Mouse (Mus musculus): ENCODE data around the gene Vmn2r115. TPM values are rescaled to one million over a fixed set of nuclear protein-coding genes. Genes with fewer than 3 reads are reported as not detected.
"Not testable (repeated sequence)": the region's sequence is repeated elsewhere in the genome, so short reads cannot be mapped to it uniquely, and the experiment has no call there.

The Vmn2r115 gene
- under 0.01 TPM in 1 of 2 replicates, not detected in the other for total RNA-seq (2012; rRNA removed)

- DNase-seq (ENCODE audit: low read depth, low spot score); H3K36me3 ChIP-seq (ENCODE audit: control insufficient read depth, insufficient read depth, low read length, poor library complexity, severe bottlenecking); H3K27ac ChIP-seq (ENCODE audit: insufficient read depth, low read depth, low read length, poor library complexity, severe bottlenecking); H3K4me1 ChIP-seq (ENCODE audit: control insufficient read depth in 2 of 2, insufficient read depth in 2 of 2, low read length in 2 of 2, poor library complexity in 1 of 2); H3K9ac ChIP-seq (ENCODE audit: insufficient read depth, low read depth, low read length, poor library complexity, severe bottlenecking); in situ Hi-C loops (cut with MboI; ENCODE audit: low sequenced_read_pairs in 2 of 2, unreplicated experiment in 2 of 2); H3K4me3 ChIP-seq (ENCODE audit: insufficient read depth in 1 of 2, low read depth in 1 of 2, low read length in 2 of 2, poor library complexity in 1 of 2, severe bottlenecking in 1 of 2); H3K9me3 ChIP-seq (ENCODE audit: control insufficient read depth, insufficient read depth, low read depth, low read length): not testable (repeated sequence)
Measured at GRCm38 (mm10) chr17:23343441-23343840, at the start of gene Vmn2r115. Gene Vmn2r115 (plus strand): TSS chr17:23343741.

- in situ Hi-C loops (cut with MboI; ENCODE audit: low sequenced_read_pairs in 2 of 2, unreplicated experiment in 2 of 2) = loop anchor here in 1 of 2 experiments (5.0 kb wide), 1 partner anchor 165 kb away; the partner anchor contains the start of gene Vmn2r117
Measured at GRCm38 (mm10) chr17:23312437-23312836, 31.1 kb upstream of the Vmn2r115 start, which contains the start of gene Vmn2r114. Gene Vmn2r114 (minus strand): TSS chr17:23312537.

GRCm38 (mm10) chr17:23330657-23331056 lies 12.9 kb upstream of the Vmn2r115 start:
- Histone ChIP-seq H3K4me3 (ENCODE audit: insufficient read depth in 1 of 2, low read depth in 1 of 2, low read length in 2 of 2, poor library complexity in 1 of 2, severe bottlenecking in 1 of 2) (no peak overlapping the region), H3K4me1 (ENCODE audit: control insufficient read depth in 2 of 2, insufficient read depth in 2 of 2, low read length in 2 of 2, poor library complexity in 1 of 2) (no peaks in the 10 kb centered on the region), H3K36me3 (ENCODE audit: control insufficient read depth, insufficient read depth, low read length, poor library complexity, severe bottlenecking) (no peaks in the 10 kb centered on the region), H3K9me3 (ENCODE audit: control insufficient read depth, insufficient read depth, low read depth, low read length) (no peaks in the 10 kb centered on the region), H3K9ac (ENCODE audit: insufficient read depth, low read depth, low read length, poor library complexity, severe bottlenecking) (no peak overlapping the region), H3K27ac (ENCODE audit: insufficient read depth, low read depth, low read length, poor library complexity, severe bottlenecking) (no peak overlapping the region)
- DNase-seq (ENCODE audit: low read depth, low spot score) = no peak
- in situ Hi-C loops (cut with MboI; ENCODE audit: low sequenced_read_pairs in 2 of 2, unreplicated experiment in 2 of 2) = no loop called here
- TF ChIP-seq ZNF384 (IDR thresholded peaks at IDR 0.05; ENCODE audit: low read depth, low read length) = no peak
- no peak for TF ChIP-seq CHD2 (IDR thresholded peaks at IDR 0.05; ENCODE audit: low read depth, low read length)
- no peak for TF ChIP-seq HCFC1 (IDR thresholded peaks at IDR 0.05; ENCODE audit: borderline replicate concordance, insufficient read depth, low read length)

More at GRCm38 (mm10) chr17:23312437-23312836, 31.1 kb upstream of the Vmn2r115 start, which contains the start of gene Vmn2r114:
- not testable (repeated sequence) for H3K4me3 ChIP-seq (ENCODE audit: insufficient read depth in 1 of 2, low read depth in 1 of 2, low read length in 2 of 2, poor library complexity in 1 of 2, severe bottlenecking in 1 of 2); DNase-seq (ENCODE audit: low read depth, low spot score); H3K27ac ChIP-seq (ENCODE audit: insufficient read depth, low read depth, low read length, poor library complexity, severe bottlenecking); H3K9ac ChIP-seq (ENCODE audit: insufficient read depth, low read depth, low read length, poor library complexity, severe bottlenecking); H3K36me3 ChIP-seq (ENCODE audit: control insufficient read depth, insufficient read depth, low read length, poor library complexity, severe bottlenecking); H3K4me1 ChIP-seq (ENCODE audit: control insufficient read depth in 2 of 2, insufficient read depth in 2 of 2, low read length in 2 of 2, poor library complexity in 1 of 2); H3K9me3 ChIP-seq (ENCODE audit: control insufficient read depth, insufficient read depth, low read depth, low read length)

- Histone ChIP-seq H3K9ac (ENCODE audit: insufficient read depth, low read depth, low read length, poor library complexity, severe bottlenecking) (no peak overlapping the region), H3K4me3 (ENCODE audit: insufficient read depth in 1 of 2, low read depth in 1 of 2, low read length in 2 of 2, poor library complexity in 1 of 2, severe bottlenecking in 1 of 2) (no peak overlapping the region), H3K9me3 (ENCODE audit: control insufficient read depth, insufficient read depth, low read depth, low read length) (no peaks in the 10 kb centered on the region), H3K36me3 (ENCODE audit: control insufficient read depth, insufficient read depth, low read length, poor library complexity, severe bottlenecking) (no peaks in the 10 kb centered on the region), H3K4me1 (ENCODE audit: control insufficient read depth in 2 of 2, insufficient read depth in 2 of 2, low read length in 2 of 2, poor library complexity in 1 of 2) (no peaks in the 10 kb centered on the region), H3K27ac (ENCODE audit: insufficient read depth, low read depth, low read length, poor library complexity, severe bottlenecking) (no peak overlapping the region)
- no peak for TF ChIP-seq HCFC1 (IDR thresholded peaks at IDR 0.05; ENCODE audit: borderline replicate concordance, insufficient read depth, low read length)
- TF ChIP-seq ZC3H11A (IDR thresholded peaks at IDR 0.05; ENCODE audit: borderline replicate concordance, low read depth, low read length) = no peak
- no peak for TF ChIP-seq CHD2 (IDR thresholded peaks at IDR 0.05; ENCODE audit: low read depth, low read length)
- no peak for TF ChIP-seq MAFK (IDR thresholded peaks at IDR 0.05; ENCODE audit: insufficient read depth, low read depth, low read length)
- TF ChIP-seq ZNF384 (IDR thresholded peaks at IDR 0.05; ENCODE audit: low read depth, low read length) = no peak
- no peak for DNase-seq (ENCODE audit: low read depth, low spot score)
- in situ Hi-C loops (cut with MboI; ENCODE audit: low sequenced_read_pairs in 2 of 2, unreplicated experiment in 2 of 2) = no loop called here
Measured at GRCm38 (mm10) chr17:23351644-23352043, 8.1 kb downstream of the Vmn2r115 start.

GRCm38 (mm10) chr17:23384304-23384703 lies 40.8 kb downstream of the Vmn2r115 start, which contains the start of gene Vmn2r116:
Gene Vmn2r116 (plus strand): TSS chr17:23384604.
- H3K4me3 ChIP-seq (ENCODE audit: insufficient read depth in 1 of 2, low read depth in 1 of 2, low read length in 2 of 2, poor library complexity in 1 of 2, severe bottlenecking in 1 of 2); H3K9ac ChIP-seq (ENCODE audit: insufficient read depth, low read depth, low read length, poor library complexity, severe bottlenecking); H3K27ac ChIP-seq (ENCODE audit: insufficient read depth, low read depth, low read length, poor library complexity, severe bottlenecking); in situ Hi-C loops (cut with MboI; ENCODE audit: low sequenced_read_pairs in 2 of 2, unreplicated experiment in 2 of 2); H3K9me3 ChIP-seq (ENCODE audit: control insufficient read depth, insufficient read depth, low read depth, low read length); H3K36me3 ChIP-seq (ENCODE audit: control insufficient read depth, insufficient read depth, low read length, poor library complexity, severe bottlenecking); DNase-seq (ENCODE audit: low read depth, low spot score); H3K4me1 ChIP-seq (ENCODE audit: control insufficient read depth in 2 of 2, insufficient read depth in 2 of 2, low read length in 2 of 2, poor library complexity in 1 of 2): not testable (repeated sequence)

Other genes with a start within 250 kb of the Vmn2r115 start
- gene Zfp40, start 150.5 kb upstream of the Vmn2r115 start, total RNA-seq (2012; rRNA removed) = 3.7 and 5.4 TPM in 2 replicates
- not detected in 2 replicates for gene Vmn2r114, start 31.2 kb upstream of the Vmn2r115 start, total RNA-seq (2012; rRNA removed)
- gene Vmn2r116, start 40.9 kb downstream of the Vmn2r115 start, total RNA-seq (2012; rRNA removed) = not detected in 2 replicates
- gene Vmn2r117, start 136.0 kb downstream of the Vmn2r115 start, total RNA-seq (2012; rRNA removed) = not detected in 2 replicates
- 8.4 and 8.8 TPM in 2 replicates for gene Zfp213, start 220.5 kb downstream of the Vmn2r115 start, total RNA-seq (2012; rRNA removed)